Mouse (Mus musculus) hindlimb bud, embryonic 11.5 days (tissue): ENCODE data around the gene A130010J15Rik.

Experiments used
- DNase-seq: peaks from one replicate; pipeline ENCODE4 v3.0.0-alpha.2; 2012; ENCODE audit warnings: low read depth, low spot score; ENCODE audit errors: extremely low spot score

The A130010J15Rik gene

GRCm38 (mm10) chr1:193198312-193198711, 30.5 kb downstream of the A130010J15Rik start:
- DNase-seq, result no peak

GRCm38 (mm10) chr1:193200640-193201382, 33.0 kb downstream of the A130010J15Rik start:
- no peak for DNase-seq

DNA sequence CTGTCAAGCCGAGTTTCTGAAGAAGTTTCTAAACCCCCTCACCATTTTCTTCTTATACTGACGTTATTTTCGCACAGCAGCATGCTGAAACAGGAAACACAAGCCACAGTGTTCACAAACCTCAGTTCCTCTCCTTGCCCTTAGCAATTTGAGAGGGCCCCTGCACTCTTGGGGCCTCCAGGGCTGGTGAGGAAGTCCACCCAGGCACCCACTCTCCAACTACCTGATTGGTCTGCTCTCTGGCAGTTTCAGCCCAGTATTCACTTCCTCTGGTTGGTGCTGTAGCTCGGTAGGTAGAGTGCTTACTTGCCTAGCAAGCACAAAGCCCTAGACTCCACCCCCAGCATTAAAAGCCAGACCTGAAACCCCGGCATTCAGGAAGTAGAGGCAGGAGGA, 33.5 kb downstream of the A130010J15Rik start, which contains the start of gene Traf3ip3:
TSS of gene Traf3ip3 (minus strand) at position 321 of the 396 bp plus-strand sequence.
- DNase-seq, result no peak

- DNase-seq, result no peak
These were observed 36.0 kb downstream of the A130010J15Rik start for GRCm38 (mm10) chr1:193203821-193204220.

DNA sequence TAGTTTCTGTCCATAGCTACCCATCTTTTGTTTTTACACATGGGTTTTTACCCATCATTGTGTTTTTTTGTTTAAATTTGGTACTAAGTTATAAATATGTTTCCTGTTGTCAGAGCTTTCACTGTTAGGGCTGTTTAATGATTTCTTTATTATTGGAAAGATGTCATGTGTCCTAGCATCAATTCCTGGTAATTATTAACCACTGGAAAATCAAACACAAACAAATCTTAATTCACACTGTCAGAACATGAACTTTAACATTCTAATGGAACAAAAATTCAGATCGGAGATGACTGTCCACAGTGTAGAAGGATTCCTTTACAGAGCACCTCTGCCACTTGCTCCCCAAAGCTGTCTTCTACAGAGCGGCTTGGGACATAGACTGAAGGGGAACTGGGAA, 37.6 kb downstream of the A130010J15Rik start:
- no peak for DNase-seq

GRCm38 (mm10) chr1:193207503-193207902, 39.7 kb downstream of the A130010J15Rik start, which contains the start of gene Lamb3:
Gene Lamb3 (plus strand): TSS chr1:193207699.
- no peak for DNase-seq

DNA sequence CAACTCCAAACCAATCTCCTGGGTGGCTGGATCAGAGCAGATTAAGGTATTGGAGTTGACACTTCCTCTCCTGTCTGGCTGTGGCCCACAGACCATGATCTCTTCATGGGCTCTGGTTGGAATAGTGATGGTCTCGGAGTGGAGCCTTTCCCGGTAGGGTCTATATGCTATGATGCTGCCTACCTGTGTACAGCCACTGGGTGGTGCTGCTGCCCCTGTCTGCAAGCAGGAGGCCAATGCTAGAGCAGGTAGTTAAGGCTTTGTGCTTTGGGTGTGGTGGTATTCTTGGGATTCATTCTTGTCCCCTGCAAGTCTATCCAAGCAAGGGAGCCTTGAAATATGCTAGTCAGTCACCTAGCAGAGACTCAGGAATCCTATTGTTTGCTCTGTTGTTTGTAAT, 40.3 kb downstream of the A130010J15Rik start:
- no peak for DNase-seq

DNA sequence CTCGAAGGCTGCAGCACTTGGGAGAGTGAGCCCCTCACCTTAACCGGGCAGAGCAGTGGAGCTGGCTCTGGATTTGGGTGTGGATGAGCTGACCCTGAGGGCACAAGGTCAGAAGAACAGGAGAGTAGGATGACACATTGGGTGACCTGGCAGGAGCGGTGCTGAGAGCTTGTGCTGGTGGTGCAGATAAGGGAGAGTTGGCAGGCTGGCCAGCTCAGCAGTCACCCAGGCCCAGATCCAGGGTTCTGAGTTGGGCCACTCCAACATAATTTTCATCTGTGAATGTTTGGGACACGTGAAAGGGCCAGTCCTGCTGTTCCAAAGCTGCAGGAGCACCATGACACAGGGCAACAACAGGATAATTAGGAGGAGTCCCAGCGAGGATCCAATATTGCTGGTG, 43.5 kb downstream of the A130010J15Rik start:
- DNase-seq, result no peak

DNA sequence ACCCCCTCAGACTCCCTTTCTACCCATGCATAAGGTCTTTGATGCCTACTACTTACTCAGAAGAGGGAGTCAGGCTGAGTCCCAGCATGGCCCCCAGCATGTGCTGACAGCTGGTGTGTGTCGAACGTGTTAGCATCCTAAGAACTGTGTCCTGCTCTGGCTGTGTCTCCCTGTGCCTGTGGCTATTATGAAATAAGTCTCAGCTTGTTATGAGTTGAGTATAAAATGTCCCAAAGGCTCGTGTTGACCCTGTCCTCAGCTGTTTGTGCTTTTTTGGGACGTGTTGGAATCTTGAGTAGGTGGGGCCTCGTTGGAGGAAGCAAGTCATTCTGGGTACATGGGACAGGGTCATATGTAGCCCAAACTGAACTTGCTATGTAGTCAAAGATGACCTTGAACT, 46.2 kb downstream of the A130010J15Rik start:
- DNase-seq, result no peak

GRCm38 (mm10) chr1:193216000-193216399, 48.2 kb downstream of the A130010J15Rik start:
- no peak for DNase-seq

DNA sequence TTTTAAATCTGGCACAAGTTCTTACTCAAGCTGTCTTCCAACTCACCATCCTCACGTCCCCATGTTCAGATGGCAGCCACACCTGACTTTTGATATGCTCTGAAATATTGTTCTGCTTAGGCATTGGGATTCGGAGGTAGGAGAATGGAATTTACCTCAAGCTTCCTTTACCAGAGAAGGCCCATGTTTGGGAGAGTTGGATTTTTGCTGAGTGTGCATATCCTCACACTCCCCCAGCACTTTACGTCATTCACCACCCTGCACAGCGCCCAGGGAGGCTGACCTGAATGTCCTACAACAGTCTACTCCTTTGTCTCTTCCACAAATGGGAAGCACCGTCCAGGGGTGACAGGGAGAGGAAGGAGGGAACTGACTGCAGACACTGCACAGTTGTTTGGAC, 52.6 kb downstream of the A130010J15Rik start:
- DNase-seq, result no peak

DNA sequence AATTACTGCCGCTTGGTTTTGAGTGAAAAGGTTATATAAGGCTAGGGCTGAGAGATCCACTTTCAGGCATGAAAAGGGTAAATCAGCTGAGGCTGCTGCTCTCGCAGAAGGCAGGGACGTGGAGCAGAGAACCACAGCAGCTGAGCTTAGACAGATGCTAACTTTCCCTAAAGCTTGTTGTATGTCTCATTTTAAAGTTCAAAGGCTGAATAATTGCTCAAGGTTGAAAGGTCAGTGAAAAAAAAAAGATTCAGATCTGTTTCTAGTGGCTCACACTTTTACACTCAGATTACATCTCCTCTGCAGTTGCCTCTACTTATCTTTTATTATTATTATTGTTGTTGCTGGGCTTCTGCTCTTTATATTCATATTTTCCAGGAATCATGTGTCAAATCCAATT, 57.7 kb downstream of the A130010J15Rik start:
- DNase-seq, result no peak

- no peak for DNase-seq
These were observed 58.3 kb downstream of the A130010J15Rik start for GRCm38 (mm10) chr1:193226114-193226513.

GRCm38 (mm10) chr1:193226724-193227522, 59.1 kb downstream of the A130010J15Rik start:
- no peak for DNase-seq
